Mouse (Mus musculus) midbrain, embryonic 10.5 days (tissue): ENCODE measurements around the gene Fbxl16. TPM values are rescaled to one million over a fixed set of nuclear protein-coding genes. Genes with fewer than 3 reads are reported as not detected.

Source experiments
- DNase-seq: peaks from one replicate; pipeline ENCODE4 v3.0.0-alpha.2; 2017; ENCODE audit warnings: low spot score
- H3K27ac ChIP-seq: fragments of 300-500 bp; sonication (generic); replicated peaks from 2 replicates; pipeline ENCODE4 v1.5.1; 2016; ENCODE audit warnings: mild to moderate bottlenecking
- H3K27me3 ChIP-seq: fragments of 300-500 bp; sonication (generic); 2 replicates; pipeline ENCODE4 v1.6.1; 2016; ENCODE audit warnings: low read depth, mild to moderate bottlenecking; ENCODE audit not compliant: poor library complexity, severe bottlenecking
- H3K36me3 ChIP-seq: fragments of 300-500 bp; sonication (generic); 2 replicates; pipeline ENCODE4 v1.6.1; 2016; ENCODE audit warnings: mild to moderate bottlenecking, moderate library complexity
- H3K4me1 ChIP-seq: fragments of 300-500 bp; sonication (generic); 2 replicates; pipeline ENCODE4 v1.6.1; 2016
- H3K4me3 ChIP-seq: fragments of 300-500 bp; sonication (generic); 2 replicates; pipeline ENCODE4 v1.5.1; 2016; ENCODE audit warnings: mild to moderate bottlenecking, moderate library complexity
- H3K9me3 ChIP-seq: fragments of 300-500 bp; sonication (generic); replicated peaks from 2 replicates; pipeline ENCODE4 v1.6.1; 2016; ENCODE audit warnings: mild to moderate bottlenecking
- WGBS: fragments of 180-500 bp; shearing (Covaris S2); methylation state at CpG from one replicate; pipeline ENCODE4 v1.1.7; 2016; 5-methylcytosine and 5-hydroxymethylcytosine counted together
- polyA plus RNA-seq: library from polyadenylated mRNA; unstranded; fragments of >200 nt; fragmentation: Nextera tagmentation; extraction: Ambion mirVana; gene quantifications from 2 replicates; pipeline ENCODE4 v1.2.1, GENCODE M21; 2016

Fbxl16 gene
- polyA plus RNA-seq, 1 experiment from 2014 or later: 9.3 TPM

- WGBS: 93% methylated on average over 22 of the region's 22 CpGs
- no peak within 1 kb of the TSS for H3K27ac ChIP-seq
- 0 out of 2 replicates have a peak within 1 kb of the TSS, but pooled peaks have one; percentile 0 for H3K4me3 ChIP-seq
- no peaks in the 10 kb centered on the region for H3K9me3 ChIP-seq
- H3K27me3 ChIP-seq: no peaks in the 10 kb centered on the region
- DNase-seq: no peak
- peaks cover 75% of the 10 kb centered on the region for H3K36me3 ChIP-seq
- H3K4me1 ChIP-seq: peaks cover 51% of the 10 kb centered on the region
Measured at GRCm38 (mm10) chr17:25841117-25841880, 32.4 kb downstream of the Fbxl16 start, which contains the start of gene Gm20683. Gm20683 (minus strand) TSS chr17:25841763.

- Histone ChIP-seq H3K9me3 (no peaks in the 10 kb centered on the region), H3K27me3 (no peaks in the 10 kb centered on the region), H3K4me1 (peaks cover 39% of the 10 kb centered on the region), H3K36me3 (peaks cover 85% of the 10 kb centered on the region), H3K4me3 (peak overlapping the region; percentile 81; the same call in 1 of the 2 replicates), H3K27ac (no peak overlapping the region)
- DNase-seq: no peak
- 83% methylated on average over 3 of the region's 3 CpGs for WGBS
Measured at GRCm38 (mm10) chr17:25842509-25842908, 33.6 kb downstream of the Fbxl16 start.

- 92% methylated on average over 4 of the region's 4 CpGs for WGBS
Measured at GRCm38 (mm10) chr17:25843122-25843521, 34.2 kb downstream of the Fbxl16 start.

GRCm38 (mm10) chr17:25843636-25844395 is 34.9 kb downstream of the Fbxl16 start:
- Histone ChIP-seq H3K27ac (peak overlapping the region; percentile 92), H3K27me3 (no peaks in the 10 kb centered on the region), H3K9me3 (no peaks in the 10 kb centered on the region), H3K36me3 (peaks cover 85% of the 10 kb centered on the region), H3K4me3 (peak overlapping the region; percentile 81), H3K4me1 (peaks cover 29% of the 10 kb centered on the region)
- DNase-seq: no peak
- WGBS: 5% methylated on average over 38 of the region's 38 CpGs

More at GRCm38 (mm10) chr17:25843122-25843521, 34.2 kb downstream of the Fbxl16 start:
- H3K27me3 ChIP-seq: no peaks in the 10 kb centered on the region
- H3K27ac ChIP-seq: peak overlapping the region; percentile 92; the same call in 1 of the 2 replicates
- H3K9me3 ChIP-seq: no peaks in the 10 kb centered on the region
- peaks cover 33% of the 10 kb centered on the region for H3K4me1 ChIP-seq
- H3K36me3 ChIP-seq: peaks cover 85% of the 10 kb centered on the region
- H3K4me3 ChIP-seq: peak overlapping the region; percentile 81
- no peak for DNase-seq

- under 1% methylated on average over 21 of the region's 21 CpGs for WGBS
- H3K4me1 ChIP-seq: peaks cover 26% of the 10 kb centered on the region
- H3K27ac ChIP-seq: peak within 1 kb of the TSS; percentile 92
- no peaks in the 10 kb centered on the region for H3K9me3 ChIP-seq
- H3K4me3 ChIP-seq: peak within 1 kb of the TSS; percentile 81
- DNase-seq: peak; percentile 95
- peaks cover 85% of the 10 kb centered on the region for H3K36me3 ChIP-seq
- no peaks in the 10 kb centered on the region for H3K27me3 ChIP-seq
Measured at GRCm38 (mm10) chr17:25844396-25844901, 35.6 kb downstream of the Fbxl16 start, which contains the start of gene Rhot2. Rhot2 (minus strand) TSS chr17:25844851.

GRCm38 (mm10) chr17:25860229-25860628 is 51.3 kb downstream of the Fbxl16 start:
- peaks cover 37% of the 10 kb centered on the region for H3K36me3 ChIP-seq
- peaks cover 40% of the 10 kb centered on the region for H3K4me1 ChIP-seq
- no peak for DNase-seq
- H3K9me3 ChIP-seq: no peaks in the 10 kb centered on the region
- 92% methylated on average over 6 of the region's 6 CpGs for WGBS
- peak overlapping the region; percentile 76 for H3K4me3 ChIP-seq
- no peaks in the 10 kb centered on the region for H3K27me3 ChIP-seq
- H3K27ac ChIP-seq: peak overlapping the region; percentile 95

GRCm38 (mm10) chr17:25860832-25861703 is 52.2 kb downstream of the Fbxl16 start, which contains the start of gene Wdr90:
Wdr90 (minus strand) TSS chr17:25861501.
- H3K27me3 ChIP-seq: no peaks in the 10 kb centered on the region
- peak within 1 kb of the TSS; percentile 76 for H3K4me3 ChIP-seq
- no peaks in the 10 kb centered on the region for H3K9me3 ChIP-seq
- peak within 1 kb of the TSS; percentile 95 for H3K27ac ChIP-seq
- H3K4me1 ChIP-seq: peaks cover 43% of the 10 kb centered on the region
- peak; percentile 94 for DNase-seq
- H3K36me3 ChIP-seq: peaks cover 28% of the 10 kb centered on the region
- WGBS: 4% methylated on average over 65 of the region's 65 CpGs

- H3K4me3 ChIP-seq: peak overlapping the region; percentile 76
- no peak for DNase-seq
- H3K4me1 ChIP-seq: peaks cover 51% of the 10 kb centered on the region
- 12% methylated on average over 6 of the region's 6 CpGs for WGBS
- H3K27ac ChIP-seq: peak overlapping the region; percentile 95
- no peaks in the 10 kb centered on the region for H3K27me3 ChIP-seq
- H3K36me3 ChIP-seq: peaks cover 22% of the 10 kb centered on the region
- H3K9me3 ChIP-seq: no peaks in the 10 kb centered on the region
Measured at GRCm38 (mm10) chr17:25861704-25862612, 53.1 kb downstream of the Fbxl16 start.

- Histone ChIP-seq H3K4me3 (0 out of 2 replicates have a peak overlapping the region, but pooled peaks have one; percentile 7), H3K27me3 (no peaks in the 10 kb centered on the region), H3K36me3 (peaks cover 10% of the 10 kb centered on the region), H3K4me1 (peaks cover 63% of the 10 kb centered on the region), H3K27ac (no peak overlapping the region), H3K9me3 (no peaks in the 10 kb centered on the region)
- DNase-seq: no peak
- WGBS: 94% methylated on average over 6 of the region's 6 CpGs
Measured at GRCm38 (mm10) chr17:25863681-25864080, 54.8 kb downstream of the Fbxl16 start.

- Histone ChIP-seq H3K36me3 (peaks cover 3% of the 10 kb centered on the region), H3K9me3 (no peaks in the 10 kb centered on the region), H3K27ac (no peak overlapping the region), H3K4me3 (0 out of 2 replicates have a peak overlapping the region, but pooled peaks have one; percentile 7), H3K4me1 (peaks cover 67% of the 10 kb centered on the region), H3K27me3 (no peaks in the 10 kb centered on the region)
- DNase-seq: no peak
- 94% methylated on average over 14 of the region's 14 CpGs for WGBS
Measured at GRCm38 (mm10) chr17:25864311-25864710, 55.4 kb downstream of the Fbxl16 start.

GRCm38 (mm10) chr17:25865288-25865687 is 56.4 kb downstream of the Fbxl16 start:
- Histone ChIP-seq H3K36me3 (no peaks in the 10 kb centered on the region), H3K27ac (no peak overlapping the region), H3K4me3 (no peak overlapping the region), H3K4me1 (peaks cover 60% of the 10 kb centered on the region), H3K9me3 (no peaks in the 10 kb centered on the region), H3K27me3 (no peaks in the 10 kb centered on the region)
- no peak for DNase-seq
- WGBS: 94% methylated on average over 11 of the region's 11 CpGs
